Mouse (Mus musculus): ENCODE measurements around the gene Olfr1260. TPM values are rescaled to one million over a fixed set of nuclear protein-coding genes. Genes with fewer than 3 reads are reported as not detected.

Olfr1260 gene
- polyA plus RNA-seq (2012; rRNA removed) = not detected in 2 replicates

DNA sequence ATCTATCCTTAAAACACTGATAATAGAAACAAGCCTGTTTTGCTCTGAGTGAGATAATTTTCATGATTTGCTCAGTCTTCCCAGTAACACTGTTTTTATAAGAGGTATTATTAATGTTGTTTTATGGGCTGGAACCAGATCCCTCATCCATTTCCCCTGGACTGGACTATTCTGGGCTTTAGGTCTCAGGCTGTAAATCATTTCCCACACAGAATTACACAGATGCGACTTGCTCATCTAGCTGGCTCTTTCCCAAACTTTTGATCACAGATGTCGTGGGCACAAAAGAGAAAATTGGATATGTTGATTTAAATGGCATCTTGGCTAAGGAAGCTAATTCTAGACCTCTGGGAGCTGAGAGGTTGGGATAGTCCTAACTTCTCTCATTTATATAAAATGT is at the start of gene Olfr1260:
TSS of gene Olfr1260 (plus strand) at position 157 of the 400 bp plus-strand sequence.
- no peak for DNase-seq (ENCODE audit: low spot score)

DNA sequence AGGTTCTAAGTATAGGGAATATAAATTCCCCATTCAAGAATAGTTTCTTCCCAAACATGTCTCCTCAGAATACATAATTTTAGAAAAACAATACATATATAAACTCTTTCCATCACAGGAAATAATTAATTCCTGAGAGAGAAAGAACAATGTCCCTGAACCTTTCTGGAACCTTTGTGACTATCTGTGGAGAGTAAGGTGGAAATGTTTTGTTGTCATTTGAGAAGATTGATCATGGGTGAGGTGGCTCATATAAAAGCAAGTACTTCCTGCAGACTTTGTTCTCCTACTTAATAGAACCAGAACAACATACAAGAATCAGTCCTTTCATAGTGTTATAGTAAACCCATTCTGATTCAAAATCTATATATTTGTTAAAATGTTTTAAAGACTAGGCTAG is 47.1 kb upstream of the Olfr1260 start, which contains the start of gene Olfr1258:
TSS of gene Olfr1258 (plus strand) at position 301 of the 400 bp plus-strand sequence.
- no peak for DNase-seq (ENCODE audit: low spot score)

DNA sequence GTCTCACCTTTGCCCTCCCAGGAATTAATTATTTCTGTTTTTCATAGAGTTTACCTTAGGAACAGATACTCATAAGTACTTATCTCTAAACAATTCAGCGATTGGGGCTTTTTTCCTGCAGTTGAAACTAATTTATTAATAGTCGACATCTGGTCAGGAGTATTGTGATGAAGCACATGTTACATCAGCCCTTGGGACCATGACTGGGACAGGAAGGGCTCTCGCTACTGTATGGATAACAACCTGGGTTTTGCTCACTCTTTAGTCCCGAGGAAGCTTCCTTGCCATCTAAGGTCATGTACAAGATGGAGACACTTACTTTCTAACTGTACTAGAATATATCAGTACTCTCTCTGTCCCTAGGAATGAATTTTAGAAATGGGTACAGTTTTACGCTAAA is 25.6 kb upstream of the Olfr1260 start, which contains the start of gene Olfr1259:
TSS of gene Olfr1259 (minus strand) at position 101 of the 400 bp plus-strand sequence.
- no peak for DNase-seq (ENCODE audit: low spot score)

DNA sequence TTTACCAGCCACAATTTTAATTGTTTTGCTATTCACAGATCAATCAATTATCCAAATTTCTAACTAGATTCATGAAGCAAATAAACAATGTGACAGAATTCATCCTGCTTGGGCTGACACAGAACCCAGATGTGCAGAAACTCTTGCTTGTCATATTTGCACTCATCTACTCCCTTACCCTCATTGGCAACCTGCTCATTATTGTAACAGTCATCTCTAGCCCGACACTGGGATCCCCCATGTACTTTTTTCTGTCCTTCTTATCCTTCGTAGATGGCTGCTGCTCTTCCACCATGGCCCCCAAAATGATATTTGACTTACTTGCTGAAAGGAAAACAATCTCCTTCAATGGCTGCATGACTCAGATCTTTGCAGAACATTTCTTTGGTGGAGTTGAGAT is 3.6 kb downstream of the Olfr1260 start:
- no peak for DNase-seq (ENCODE audit: low spot score)

DNA sequence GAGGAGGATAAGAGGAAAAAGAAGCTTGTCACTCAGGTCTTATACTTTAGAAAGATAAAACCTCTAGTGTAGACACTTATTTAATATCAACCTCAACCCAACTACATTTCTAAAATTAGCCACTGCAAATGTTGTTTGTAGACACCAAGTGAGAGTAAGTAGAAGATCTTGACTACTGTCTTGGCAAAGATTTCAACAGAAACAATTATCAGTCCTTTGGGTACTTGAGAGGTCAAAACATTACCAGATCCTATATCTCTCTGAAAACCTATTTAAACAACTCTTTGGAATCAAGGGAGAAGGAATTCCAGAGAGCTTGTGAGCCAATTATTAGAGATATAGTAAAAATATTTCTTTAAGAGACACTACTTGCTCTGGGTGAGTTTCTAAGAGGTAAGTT is 16.8 kb downstream of the Olfr1260 start, which contains the start of gene Olfr1261:
TSS of gene Olfr1261 (plus strand) at position 301 of the 400 bp plus-strand sequence.
- DNase-seq (ENCODE audit: low spot score) = no peak

DNA sequence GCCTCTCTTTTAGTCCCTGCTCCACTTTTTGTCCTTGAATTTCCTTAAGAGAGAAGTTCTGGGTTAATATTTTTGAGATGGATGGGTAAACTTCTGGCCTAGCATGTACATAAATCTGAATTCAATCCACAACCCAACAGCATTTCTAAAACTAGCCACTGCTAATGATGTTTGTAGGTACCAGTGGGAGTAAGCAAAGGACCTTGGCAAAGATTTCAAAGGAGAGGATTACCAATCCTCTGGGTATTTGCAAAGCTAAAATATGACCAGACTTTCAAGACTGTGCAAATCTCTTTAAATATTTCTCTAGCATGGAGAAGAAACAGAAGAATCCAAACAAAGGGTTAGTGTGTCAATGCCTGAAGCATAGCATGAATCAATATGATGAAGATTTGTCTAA is 25.7 kb downstream of the Olfr1260 start, which contains the start of gene Olfr1262:
TSS of gene Olfr1262 (plus strand) at position 301 of the 400 bp plus-strand sequence.
- DNase-seq (ENCODE audit: low spot score) = no peak

DNA sequence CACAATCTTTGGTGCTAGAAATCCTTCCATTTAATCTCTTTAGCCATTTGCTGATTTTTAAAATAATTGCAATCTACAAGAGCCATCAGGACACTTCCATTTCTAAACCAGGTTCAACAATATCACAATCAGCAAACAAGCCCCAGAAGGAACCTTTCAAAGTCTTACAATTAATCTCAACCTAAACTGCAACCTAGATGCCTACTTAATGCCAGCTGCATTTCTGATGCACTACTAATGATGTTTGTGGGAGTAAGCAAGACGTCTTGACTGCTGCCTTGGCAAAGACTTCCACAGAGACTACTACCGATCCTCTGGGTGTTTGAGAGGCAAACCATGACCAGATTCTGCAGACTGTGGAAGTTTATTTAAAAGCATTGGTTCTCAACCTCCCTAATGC is 37.7 kb downstream of the Olfr1260 start, which contains the start of gene Olfr1263:
TSS of gene Olfr1263 (plus strand) at position 301 of the 400 bp plus-strand sequence.
- DNase-seq (ENCODE audit: low spot score) = no peak

DNA sequence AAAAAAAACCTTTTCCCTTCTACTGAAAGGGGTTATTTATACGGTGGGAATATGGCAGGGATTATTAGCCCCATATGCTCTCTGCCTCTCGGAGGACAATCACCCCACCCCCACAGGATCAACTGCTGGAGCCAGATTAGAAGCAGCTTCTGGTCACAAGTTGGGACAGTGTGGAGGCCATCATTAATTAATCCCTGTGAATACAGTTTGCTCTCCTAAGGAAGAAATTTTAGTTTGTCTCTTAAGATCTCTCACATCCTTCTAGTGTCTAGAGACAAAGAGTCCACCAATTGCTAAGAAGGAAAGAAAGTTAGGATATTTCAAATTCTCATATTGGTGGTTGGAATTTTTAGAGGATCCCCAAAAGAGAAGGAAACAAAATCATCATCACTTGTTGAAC is 51.3 kb downstream of the Olfr1260 start, which contains the start of gene Olfr1264:
TSS of gene Olfr1264 (minus strand) at position 101 of the 400 bp plus-strand sequence.
- no peak for DNase-seq (ENCODE audit: low spot score)

Other genes with a start within 250 kb of the Olfr1260 start
- gene Olfr1252, start 249.3 kb upstream of the Olfr1260 start, polyA plus RNA-seq (2012; rRNA removed) = not detected in 2 replicates
- not detected in 2 replicates for gene Olfr1253, start 217.2 kb upstream of the Olfr1260 start, polyA plus RNA-seq (2012; rRNA removed)
- gene Olfr1254, start 180.7 kb upstream of the Olfr1260 start, polyA plus RNA-seq (2012; rRNA removed) = not detected in 2 replicates
- gene Olfr1255, start 162.3 kb upstream of the Olfr1260 start, polyA plus RNA-seq (2012; rRNA removed) = not detected in 2 replicates
- gene Olfr1256, start 132.8 kb upstream of the Olfr1260 start, polyA plus RNA-seq (2012; rRNA removed) = not detected in 2 replicates
- not detected in 2 replicates for gene Olfr48, start 126.1 kb upstream of the Olfr1260 start, polyA plus RNA-seq (2012; rRNA removed)
- gene Olfr1257, start 95.9 kb upstream of the Olfr1260 start, polyA plus RNA-seq (2012; rRNA removed) = not detected in 2 replicates
- not detected in 2 replicates for gene Olfr1258, start 47.0 kb upstream of the Olfr1260 start, polyA plus RNA-seq (2012; rRNA removed)
- 0.03 and 0.07 TPM in 2 replicates for gene Olfr1259, start 25.7 kb upstream of the Olfr1260 start, polyA plus RNA-seq (2012; rRNA removed)
- not detected in 2 replicates for gene Olfr1261, start 16.9 kb downstream of the Olfr1260 start, polyA plus RNA-seq (2012; rRNA removed)
- not detected in 2 replicates for gene Olfr1262, start 25.8 kb downstream of the Olfr1260 start, polyA plus RNA-seq (2012; rRNA removed)
- gene Olfr1263, start 37.8 kb downstream of the Olfr1260 start, polyA plus RNA-seq (2012; rRNA removed) = not detected in 2 replicates
- gene Olfr1264, start 51.2 kb downstream of the Olfr1260 start, polyA plus RNA-seq (2012; rRNA removed) = not detected in 2 replicates
- gene Olfr1265, start 61.0 kb downstream of the Olfr1260 start, polyA plus RNA-seq (2012; rRNA removed) = not detected in 2 replicates
- not detected in 2 replicates for gene Olfr140, start 89.3 kb downstream of the Olfr1260 start, polyA plus RNA-seq (2012; rRNA removed)
- gene Olfr1269, start 147.1 kb downstream of the Olfr1260 start, polyA plus RNA-seq (2012; rRNA removed) = not detected in 2 replicates
- gene Olfr32, start 168.0 kb downstream of the Olfr1260 start, polyA plus RNA-seq (2012; rRNA removed) = not detected in 2 replicates
- gene Olfr1270, start 178.8 kb downstream of the Olfr1260 start, polyA plus RNA-seq (2012; rRNA removed) = not detected in 2 replicates